Mouse (Mus musculus) spleen, adult 18-20 months (tissue): Measurements from ENCODE around the gene Pld1.

Experiments used
- DNase-seq, 2 experiments: peaks; one replicate each; pipeline ENCODE4 v3.0.0; 2022; ENCODE audit warnings: mixed read lengths in 2 of 2

Pld1 gene

GRCm38 (mm10) chr3:27994175-27994990 lies 55.9 kb downstream of the Pld1 start:
- no peak for DNase-seq

GRCm38 (mm10) chr3:28004321-28004720 lies 65.8 kb downstream of the Pld1 start:
- DNase-seq, result no peak

- no peak for DNase-seq
These were observed 69.2 kb downstream of the Pld1 start for GRCm38 (mm10) chr3:28007684-28008083.

- no peak for DNase-seq
These were observed 69.9 kb downstream of the Pld1 start for GRCm38 (mm10) chr3:28008369-28008768.

- no peak for DNase-seq
These were observed 73.7 kb downstream of the Pld1 start for GRCm38 (mm10) chr3:28012177-28012576.

GRCm38 (mm10) chr3:28013441-28013840 lies 74.9 kb downstream of the Pld1 start:
- DNase-seq, result no peak

GRCm38 (mm10) chr3:28017002-28017401 lies 78.5 kb downstream of the Pld1 start:
- no peak for DNase-seq

GRCm38 (mm10) chr3:28019727-28020126 lies 81.2 kb downstream of the Pld1 start:
- DNase-seq, result no peak

GRCm38 (mm10) chr3:28020404-28020803 lies 81.9 kb downstream of the Pld1 start:
- DNase-seq, result no peak

GRCm38 (mm10) chr3:28022191-28022590 lies 83.7 kb downstream of the Pld1 start:
- no peak for DNase-seq

GRCm38 (mm10) chr3:28026876-28027275 lies 88.4 kb downstream of the Pld1 start:
- no peak for DNase-seq

- DNase-seq, result no peak
These were observed 90.0 kb downstream of the Pld1 start for GRCm38 (mm10) chr3:28028456-28028855.

- DNase-seq, result no peak
These were observed 92.4 kb downstream of the Pld1 start for GRCm38 (mm10) chr3:28030860-28031259.

- DNase-seq, result peak in 1 of 2 experiments; percentile 9
These were observed 93.2 kb downstream of the Pld1 start for GRCm38 (mm10) chr3:28031643-28032243.

- DNase-seq, result no peak
These were observed 95.4 kb downstream of the Pld1 start for GRCm38 (mm10) chr3:28033898-28034297.

- DNase-seq, result no peak
These were observed 96.3 kb downstream of the Pld1 start for GRCm38 (mm10) chr3:28034707-28035333.

- DNase-seq, result no peak
These were observed 98.9 kb downstream of the Pld1 start for GRCm38 (mm10) chr3:28037320-28037932.

- DNase-seq, result no peak
These were observed 99.6 kb downstream of the Pld1 start for GRCm38 (mm10) chr3:28038106-28038505.

GRCm38 (mm10) chr3:28039760-28040159 lies 101.3 kb downstream of the Pld1 start:
- no peak for DNase-seq

GRCm38 (mm10) chr3:28041236-28041635 lies 102.7 kb downstream of the Pld1 start:
- DNase-seq, result no peak

GRCm38 (mm10) chr3:28042366-28042765 lies 103.9 kb downstream of the Pld1 start:
- DNase-seq, result no peak

GRCm38 (mm10) chr3:28047599-28047998 lies 109.1 kb downstream of the Pld1 start:
- DNase-seq, result no peak

- DNase-seq, result no peak
These were observed 111.0 kb downstream of the Pld1 start for GRCm38 (mm10) chr3:28049526-28049925.

- DNase-seq, result no peak
These were observed 114.6 kb downstream of the Pld1 start for GRCm38 (mm10) chr3:28053076-28053475.
